Mouse (Mus musculus) forebrain, embryonic 12.5 days (tissue): ENCODE data around the gene Abhd13. TPM values are rescaled to one million over a fixed set of nuclear protein-coding genes. Genes with fewer than 3 reads are reported as not detected.

ENCODE experiments used
- ATAC-seq: fragments of 200-750 bp; cut with Nextera tagmentation; 2 replicates; pipeline ENCODE4 v1.8.0; 2017; ENCODE audit warnings: moderate TSS enrichment; ENCODE audit not compliant: low FRiP score
- H3K27ac ChIP-seq: fragments of 300-500 bp; sonication (generic); 2 replicates; pipeline ENCODE4 v1.5.1; 2016; ENCODE audit warnings: mild to moderate bottlenecking
- H3K27me3 ChIP-seq: fragments of 300-500 bp; sonication (generic); 2 replicates; pipeline ENCODE4 v1.6.1; 2016; ENCODE audit warnings: mild to moderate bottlenecking
- H3K36me3 ChIP-seq: fragments of 300-500 bp; sonication (generic); replicated peaks from 2 replicates; pipeline ENCODE4 v1.6.1; 2016; ENCODE audit warnings: mild to moderate bottlenecking
- H3K4me1 ChIP-seq: fragments of 300-500 bp; sonication (generic); 2 replicates; pipeline ENCODE4 v1.6.1; 2016
- H3K4me2 ChIP-seq: fragments of 300-500 bp; sonication (generic); 2 replicates; pipeline ENCODE4 v1.6.1; 2016; ENCODE audit warnings: mild to moderate bottlenecking, moderate library complexity
- H3K4me3 ChIP-seq: fragments of 300-500 bp; sonication (generic); replicated peaks from 2 replicates; pipeline ENCODE4 v1.5.1; 2016; ENCODE audit warnings: mild to moderate bottlenecking
- H3K9ac ChIP-seq: fragments of 300-500 bp; sonication (generic); 2 replicates; pipeline ENCODE4 v1.6.1; 2016; ENCODE audit warnings: mild to moderate bottlenecking
- H3K9me3 ChIP-seq: fragments of 300-500 bp; sonication (generic); 2 replicates; pipeline ENCODE4 v1.6.1; 2016
- WGBS: fragments of 180-500 bp; shearing (Covaris S2); methylation state at CpG from one replicate; pipeline ENCODE4 v1.1.7; 2016; 5-methylcytosine and 5-hydroxymethylcytosine counted together
- polyA plus RNA-seq: library from polyadenylated mRNA; unstranded; fragments of >200 nt; fragmentation: Nextera tagmentation; extraction: Ambion mirVana; gene quantifications from 2 replicates; pipeline ENCODE4 v1.2.1, GENCODE M21; 2016

The Abhd13 gene
- polyA plus RNA-seq: 20.9 and 21.2 TPM in 2 replicates

GRCm38 (mm10) chr8:9977573-9978314 is at the start of gene Abhd13, which contains the start of gene Lig4:
Abhd13 (plus strand) TSS chr8:9977707.
Lig4 (minus strand) TSS chr8:9977686.
- peak within 1 kb of the TSS; percentile 77 for H3K4me2 ChIP-seq
- peak; percentile 81 for ATAC-seq
- peak within 1 kb of the TSS; percentile 91 for H3K9ac ChIP-seq
- peaks cover 35% of the 10 kb centered on the region for H3K4me1 ChIP-seq
- no peaks in the 10 kb centered on the region for H3K27me3 ChIP-seq
- H3K36me3 ChIP-seq: peaks cover 9% of the 10 kb centered on the region
- WGBS: under 1% methylated on average over 68 of the region's 68 CpGs
- H3K4me3 ChIP-seq: peak within 1 kb of the TSS; percentile 94
- no peaks in the 10 kb centered on the region for H3K9me3 ChIP-seq
- peak within 1 kb of the TSS; percentile 89 for H3K27ac ChIP-seq

DNA sequence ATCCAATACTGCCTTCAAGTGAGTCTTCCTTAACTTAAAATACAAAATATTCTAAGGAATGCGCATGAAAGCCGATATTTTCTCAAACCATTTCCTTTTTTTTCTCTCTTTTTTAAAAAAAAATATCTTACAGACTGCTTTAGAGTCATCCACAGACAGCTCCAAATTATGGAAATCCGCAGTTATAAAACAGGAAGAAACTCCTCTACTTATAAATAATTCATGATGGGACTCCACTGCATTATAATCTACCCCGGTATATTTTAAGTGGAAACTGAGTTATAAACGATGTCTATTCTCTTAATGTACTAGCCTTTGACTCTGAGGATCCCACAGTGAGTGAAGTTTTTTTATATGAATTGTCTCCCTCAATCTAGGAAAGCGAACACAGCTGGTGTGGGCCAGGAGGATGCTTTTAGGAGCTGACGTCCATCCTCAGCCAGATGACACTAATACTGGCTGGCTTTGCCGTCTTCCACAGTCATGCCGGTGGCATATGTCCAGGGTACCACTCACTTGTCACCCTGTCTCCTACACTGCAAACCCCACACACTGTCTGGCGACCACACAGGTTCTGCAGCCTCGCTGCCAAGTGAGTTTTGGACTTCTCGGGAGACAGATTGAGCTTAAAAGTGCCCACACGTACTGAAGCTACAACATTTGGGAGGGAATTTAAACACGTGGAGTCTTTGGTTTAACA is 47.6 kb upstream of the Abhd13 start:
- no peak overlapping the region for H3K9ac ChIP-seq
- no peak overlapping the region for H3K4me2 ChIP-seq
- no peaks in the 10 kb centered on the region for H3K27me3 ChIP-seq
- no peak for ATAC-seq
- H3K36me3 ChIP-seq: no peaks in the 10 kb centered on the region
- H3K27ac ChIP-seq: no peak overlapping the region
- H3K4me1 ChIP-seq: no peaks in the 10 kb centered on the region
- WGBS: 82% methylated on average over 14 of the region's 14 CpGs
- no peaks in the 10 kb centered on the region for H3K9me3 ChIP-seq
- H3K4me3 ChIP-seq: no peak overlapping the region

DNA sequence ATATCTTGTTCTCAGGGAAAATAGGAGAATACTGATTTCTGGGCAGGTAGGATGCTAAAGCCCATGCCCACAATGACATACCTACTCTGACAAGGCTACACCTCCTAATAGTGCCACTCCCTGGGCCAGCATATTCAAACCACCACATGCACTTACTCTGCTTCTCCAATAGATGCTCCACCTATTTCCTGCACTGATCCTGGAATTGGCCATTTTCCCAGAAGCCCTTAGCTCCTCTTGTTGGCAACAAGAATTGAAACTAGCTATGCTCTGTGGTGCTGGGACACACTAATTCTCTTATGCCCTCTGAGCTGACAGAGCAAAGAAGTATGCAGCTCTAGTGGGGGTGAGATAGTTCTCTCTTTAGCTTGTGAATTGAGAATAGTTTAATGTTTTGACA is 44.8 kb upstream of the Abhd13 start:
- Histone ChIP-seq H3K9me3 (no peaks in the 10 kb centered on the region), H3K27me3 (no peaks in the 10 kb centered on the region), H3K4me2 (no peak overlapping the region), H3K27ac (no peak overlapping the region), H3K4me3 (no peak overlapping the region), H3K9ac (no peak overlapping the region), H3K4me1 (no peaks in the 10 kb centered on the region), H3K36me3 (no peaks in the 10 kb centered on the region)
- ATAC-seq: no peak

DNA sequence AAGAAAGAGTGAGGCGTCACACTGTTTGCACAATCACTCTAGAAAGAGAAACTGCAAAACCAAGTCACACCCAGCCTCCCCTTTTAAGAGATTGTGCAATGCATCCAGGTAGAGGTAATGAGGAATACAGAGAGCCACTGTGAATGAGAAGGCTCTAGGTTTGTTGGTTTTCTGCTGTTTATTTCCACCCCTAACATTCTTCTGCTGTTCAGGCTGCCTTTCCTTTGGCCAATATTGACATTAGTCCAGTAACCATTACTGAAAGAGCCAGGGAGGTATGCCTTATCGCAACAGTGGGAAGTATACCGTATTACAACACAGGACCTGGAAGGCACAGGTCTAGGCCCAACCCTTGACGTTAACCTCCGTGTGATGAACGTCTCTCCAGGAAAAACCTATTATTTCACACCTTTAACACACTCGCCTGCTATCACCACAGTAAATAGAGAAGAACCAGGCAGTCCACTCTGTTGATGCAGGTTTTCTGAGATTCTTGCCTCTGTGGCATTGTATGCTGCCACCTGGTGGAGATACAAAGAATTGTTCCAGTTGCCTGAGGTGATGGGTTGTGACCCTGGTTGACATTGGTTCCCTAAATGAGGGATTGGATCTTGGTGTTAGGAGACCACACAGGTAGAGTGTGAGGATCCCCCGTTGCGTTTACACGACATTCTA is 42.5 kb upstream of the Abhd13 start:
- no peaks in the 10 kb centered on the region for H3K4me1 ChIP-seq
- 39% methylated on average over 10 of the region's 10 CpGs for WGBS
- peak; percentile 39; the same call in 1 of the 2 replicates for ATAC-seq

GRCm38 (mm10) chr8:9935574-9935973 is 41.9 kb upstream of the Abhd13 start:
- no peak overlapping the region for H3K4me3 ChIP-seq
- no peaks in the 10 kb centered on the region for H3K27me3 ChIP-seq
- peak; percentile 17; the same call in 1 of the 2 replicates for ATAC-seq
- no peaks in the 10 kb centered on the region for H3K4me1 ChIP-seq
- WGBS: 72% methylated on average over 7 of the region's 7 CpGs
- no peaks in the 10 kb centered on the region for H3K36me3 ChIP-seq
- H3K9ac ChIP-seq: no peak overlapping the region
- H3K9me3 ChIP-seq: no peaks in the 10 kb centered on the region
- no peak overlapping the region for H3K4me2 ChIP-seq
- no peak overlapping the region for H3K27ac ChIP-seq

More for the DNA sequence above, 42.5 kb upstream of the Abhd13 start:
- no peak overlapping the region for H3K9ac ChIP-seq
- no peak overlapping the region for H3K4me2 ChIP-seq
- H3K9me3 ChIP-seq: no peaks in the 10 kb centered on the region
- no peak overlapping the region for H3K4me3 ChIP-seq
- no peak overlapping the region for H3K27ac ChIP-seq
- H3K36me3 ChIP-seq: no peaks in the 10 kb centered on the region
- no peaks in the 10 kb centered on the region for H3K27me3 ChIP-seq

- H3K9ac ChIP-seq: no peak overlapping the region
- ATAC-seq: no peak
- no peaks in the 10 kb centered on the region for H3K36me3 ChIP-seq
- no peaks in the 10 kb centered on the region for H3K4me1 ChIP-seq
- no peak overlapping the region for H3K4me2 ChIP-seq
- no peaks in the 10 kb centered on the region for H3K27me3 ChIP-seq
- H3K9me3 ChIP-seq: no peaks in the 10 kb centered on the region
- H3K27ac ChIP-seq: no peak overlapping the region
- H3K4me3 ChIP-seq: no peak overlapping the region
- 72% methylated on average over 10 of the region's 10 CpGs for WGBS
Observed at GRCm38 (mm10) chr8:9949134-9949890, 28.2 kb upstream of the Abhd13 start.

DNA sequence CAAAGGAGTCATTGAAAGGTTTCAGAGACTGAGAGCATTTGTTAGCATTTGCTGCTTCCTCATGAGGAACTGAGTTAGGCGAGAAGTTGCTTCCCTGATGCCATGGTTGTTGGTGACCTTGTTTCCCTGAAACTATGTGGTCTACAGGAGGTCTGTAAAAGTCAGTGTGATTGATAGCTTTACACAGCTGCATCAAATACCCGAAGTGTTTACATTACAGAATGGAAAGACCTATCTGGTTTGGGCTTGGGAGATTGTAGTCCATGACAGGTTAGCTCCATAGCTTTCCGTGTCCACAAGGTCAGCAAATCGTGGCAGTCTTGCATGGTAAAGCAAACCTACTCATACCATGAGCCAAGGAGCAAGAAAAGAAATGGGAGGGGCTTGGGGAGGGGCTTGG is 19.2 kb upstream of the Abhd13 start:
- no peak overlapping the region for H3K9ac ChIP-seq
- no peak overlapping the region for H3K4me3 ChIP-seq
- no peak for ATAC-seq
- 79% methylated on average over 4 of the region's 4 CpGs for WGBS
- no peaks in the 10 kb centered on the region for H3K4me1 ChIP-seq
- H3K36me3 ChIP-seq: no peaks in the 10 kb centered on the region
- no peaks in the 10 kb centered on the region for H3K27me3 ChIP-seq
- no peaks in the 10 kb centered on the region for H3K9me3 ChIP-seq
- no peak overlapping the region for H3K4me2 ChIP-seq
- no peak overlapping the region for H3K27ac ChIP-seq

DNA sequence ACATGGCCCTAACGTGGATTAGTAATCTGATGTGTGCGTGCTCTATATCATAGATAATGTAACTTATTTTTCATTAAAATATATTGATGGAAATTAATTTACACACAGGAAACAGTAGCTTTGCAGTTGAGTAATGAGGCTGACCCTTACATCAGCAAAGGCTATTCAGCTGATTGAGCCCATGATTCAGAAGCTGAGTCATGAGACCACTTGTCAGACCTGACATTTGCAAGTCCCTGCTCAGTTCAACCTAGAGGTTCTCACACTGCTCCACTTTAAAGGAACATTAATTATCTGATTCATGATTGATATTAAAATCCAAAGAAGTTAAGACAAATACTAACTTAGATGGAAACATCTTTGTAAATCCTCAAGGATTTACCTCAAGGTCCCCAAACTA is 17.6 kb upstream of the Abhd13 start:
- WGBS: 97% methylated on average over 2 of the region's 2 CpGs
- no peak for ATAC-seq
- Histone ChIP-seq H3K36me3 (no peaks in the 10 kb centered on the region), H3K27me3 (no peaks in the 10 kb centered on the region), H3K9me3 (no peaks in the 10 kb centered on the region), H3K4me2 (no peak overlapping the region), H3K4me1 (no peaks in the 10 kb centered on the region), H3K9ac (no peak overlapping the region), H3K4me3 (no peak overlapping the region), H3K27ac (no peak overlapping the region)

GRCm38 (mm10) chr8:9971866-9972265 is 5.6 kb upstream of the Abhd13 start:
- Histone ChIP-seq H3K4me3 (no peak overlapping the region), H3K27me3 (no peaks in the 10 kb centered on the region), H3K4me2 (no peak overlapping the region), H3K27ac (no peak overlapping the region), H3K9ac (no peak overlapping the region), H3K4me1 (peaks cover 9% of the 10 kb centered on the region), H3K9me3 (no peaks in the 10 kb centered on the region), H3K36me3 (peaks cover 39% of the 10 kb centered on the region)
- ATAC-seq: no peak
- WGBS: 95% methylated on average over 9 of the region's 9 CpGs

GRCm38 (mm10) chr8:9975276-9975675 is 2.2 kb upstream of the Abhd13 start:
- H3K9me3 ChIP-seq: no peaks in the 10 kb centered on the region
- WGBS: 55% methylated on average over 5 of the region's 5 CpGs
- peaks cover 33% of the 10 kb centered on the region for H3K4me1 ChIP-seq
- no peak overlapping the region for H3K27ac ChIP-seq
- H3K4me2 ChIP-seq: peak overlapping the region; percentile 63
- H3K36me3 ChIP-seq: peaks cover 28% of the 10 kb centered on the region
- peak overlapping the region; percentile 74 for H3K4me3 ChIP-seq
- ATAC-seq: no peak
- H3K9ac ChIP-seq: no peak overlapping the region
- H3K27me3 ChIP-seq: no peaks in the 10 kb centered on the region

GRCm38 (mm10) chr8:9975898-9976611 is 1.5 kb upstream of the Abhd13 start:
- Histone ChIP-seq H3K4me1 (peaks cover 33% of the 10 kb centered on the region), H3K9me3 (no peaks in the 10 kb centered on the region), H3K27ac (peak overlapping the region; percentile 46; the same call in 1 of the 2 replicates), H3K4me3 (peak overlapping the region; percentile 74), H3K36me3 (peaks cover 26% of the 10 kb centered on the region), H3K4me2 (peak overlapping the region; percentile 63), H3K27me3 (no peaks in the 10 kb centered on the region), H3K9ac (peak overlapping the region; percentile 62)
- ATAC-seq: peak; percentile 95
- 1% methylated on average over 44 of the region's 47 CpGs for WGBS
